Mouse (Mus musculus): ENCODE data around the gene Ifna1. TPM values are rescaled to one million over a fixed set of nuclear protein-coding genes. Genes with fewer than 3 reads are reported as not detected.

Ifna1 gene
- not detected in 2 replicates for polyA plus RNA-seq (2012; rRNA removed)

GRCm38 (mm10) chr4:88849698-88850097, at the start of gene Ifna1:
Gene Ifna1, plus strand, starts transcription at chr4:88850087.

GRCm38 (mm10) chr4:88802954-88803353, 46.9 kb upstream of the Ifna1 start, which contains the start of gene Gm13287:
Gene Gm13287, plus strand, starts transcription at chr4:88803254.

GRCm38 (mm10) chr4:88805231-88805630, 44.7 kb upstream of the Ifna1 start, which contains the start of gene Gm13288:
Gene Gm13288, plus strand, starts transcription at chr4:88805531.

GRCm38 (mm10) chr4:88815928-88816327, 34.0 kb upstream of the Ifna1 start, which contains the start of gene Ifna7:
Gene Ifna7, plus strand, starts transcription at chr4:88816228.

GRCm38 (mm10) chr4:88819659-88820058, 30.2 kb upstream of the Ifna1 start, which contains the start of gene Ifna11:
Gene Ifna11, plus strand, starts transcription at chr4:88819959.

GRCm38 (mm10) chr4:88827116-88827515, 22.8 kb upstream of the Ifna1 start, which contains the start of gene Ifna6:
Gene Ifna6, plus strand, starts transcription at chr4:88827416.

GRCm38 (mm10) chr4:88835225-88835624, 14.7 kb upstream of the Ifna1 start, which contains the start of gene Ifna5:
Gene Ifna5, plus strand, starts transcription at chr4:88835525.

GRCm38 (mm10) chr4:88841438-88841911, 8.4 kb upstream of the Ifna1 start, which contains the start of gene Ifna4:
Gene Ifna4, plus strand, starts transcription at chr4:88841861.

GRCm38 (mm10) chr4:88880101-88880500, 30.2 kb downstream of the Ifna1 start, which contains the start of gene Ifne:
Gene Ifne, minus strand, starts transcription at chr4:88880201.

Other genes starting within 250 kb of the Ifna1 start
- gene Ifna12, start 246.7 kb upstream of the Ifna1 start, polyA plus RNA-seq (2012; rRNA removed): not detected in 2 replicates
- gene C87499, start 215.7 kb upstream of the Ifna1 start, polyA plus RNA-seq (2012; rRNA removed): not detected in 2 replicates
- not detected in 2 replicates for gene Ifna13, start 205.6 kb upstream of the Ifna1 start, polyA plus RNA-seq (2012; rRNA removed)
- not detected in 2 replicates for gene Ifna16, start 173.2 kb upstream of the Ifna1 start, polyA plus RNA-seq (2012; rRNA removed)
- gene Ifna2, start 166.2 kb upstream of the Ifna1 start, polyA plus RNA-seq (2012; rRNA removed): not detected in 2 replicates
- gene Ifnab, start 158.7 kb upstream of the Ifna1 start, polyA plus RNA-seq (2012; rRNA removed): not detected in 2 replicates
- gene Gm26566, start 128.3 kb upstream of the Ifna1 start, polyA plus RNA-seq (2012; rRNA removed): 1.2 and 1.6 TPM in 2 replicates
- 43.1 and 44.2 TPM in 2 replicates for gene Klhl9, start 127.6 kb upstream of the Ifna1 start, polyA plus RNA-seq (2012; rRNA removed)
- gene Gm13271, start 95.2 kb upstream of the Ifna1 start, polyA plus RNA-seq (2012; rRNA removed): not detected in 2 replicates
- 0.06 TPM in 1 of 2 replicates, not detected in the other for gene Gm13283, start 90.0 kb upstream of the Ifna1 start, polyA plus RNA-seq (2012; rRNA removed)
- gene Gm13290, start 76.3 kb upstream of the Ifna1 start, polyA plus RNA-seq (2012; rRNA removed): not detected in 2 replicates
- gene Gm13289, start 73.2 kb upstream of the Ifna1 start, polyA plus RNA-seq (2012; rRNA removed): not detected in 2 replicates
- gene Gm13272, start 70.2 kb upstream of the Ifna1 start, polyA plus RNA-seq (2012; rRNA removed): not detected in 2 replicates
- not detected in 2 replicates for gene Ifnz, start 68.0 kb upstream of the Ifna1 start, polyA plus RNA-seq (2012; rRNA removed)
- not detected in 2 replicates for gene Gm13276, start 64.4 kb upstream of the Ifna1 start, polyA plus RNA-seq (2012; rRNA removed)
- gene Gm13277, start 61.5 kb upstream of the Ifna1 start, polyA plus RNA-seq (2012; rRNA removed): not detected in 2 replicates
- gene Gm13278, start 58.5 kb upstream of the Ifna1 start, polyA plus RNA-seq (2012; rRNA removed): not detected in 2 replicates
- not detected in 2 replicates for gene Gm13275, start 55.6 kb upstream of the Ifna1 start, polyA plus RNA-seq (2012; rRNA removed)
- not detected in 2 replicates for gene Gm13279, start 52.7 kb upstream of the Ifna1 start, polyA plus RNA-seq (2012; rRNA removed)
- not detected in 2 replicates for gene Gm13285, start 50.4 kb upstream of the Ifna1 start, polyA plus RNA-seq (2012; rRNA removed)
- not detected in 2 replicates for gene Gm13287, start 46.8 kb upstream of the Ifna1 start, polyA plus RNA-seq (2012; rRNA removed)
- 0.01 TPM in 1 of 2 replicates, not detected in the other for gene Gm13288, start 44.6 kb upstream of the Ifna1 start, polyA plus RNA-seq (2012; rRNA removed)
- gene Ifna7, start 33.9 kb upstream of the Ifna1 start, polyA plus RNA-seq (2012; rRNA removed): not detected in 2 replicates
- gene Ifna11, start 30.1 kb upstream of the Ifna1 start, polyA plus RNA-seq (2012; rRNA removed): not detected in 2 replicates
- gene Ifna6, start 22.7 kb upstream of the Ifna1 start, polyA plus RNA-seq (2012; rRNA removed): not detected in 2 replicates
- gene Ifna5, start 14.6 kb upstream of the Ifna1 start, polyA plus RNA-seq (2012; rRNA removed): not detected in 2 replicates
- gene Ifna4, start 8.2 kb upstream of the Ifna1 start, polyA plus RNA-seq (2012; rRNA removed): not detected in 2 replicates
- not detected in 2 replicates for gene Ifne, start 30.1 kb downstream of the Ifna1 start, polyA plus RNA-seq (2012; rRNA removed)